Mouse (Mus musculus) spleen, postnatal 4 days (tissue): ENCODE measurements around the gene Vps26a.
"Not testable (repeated sequence)": the region's sequence is repeated elsewhere in the genome, so short reads cannot be mapped to it uniquely, and the experiment has no call there.

Experiments used
- DNase-seq, 2 experiments: peaks; one replicate each; pipeline ENCODE4 v3.0.0; 2022; ENCODE audit warnings: low spot score in 2 of 2

The Vps26a gene

GRCm38 (mm10) chr10:62500916-62501615 is 14.5 kb upstream of the Vps26a start:
- DNase-seq = no peak

- DNase-seq = peak; percentile 68 to 83
Measured at GRCm38 (mm10) chr10:62500088-62500915, 13.7 kb upstream of the Vps26a start.

GRCm38 (mm10) chr10:62491681-62492080 is 5.1 kb upstream of the Vps26a start:
- peak in 1 of 2 experiments; percentile 46 for DNase-seq

- no peak for DNase-seq
Measured at GRCm38 (mm10) chr10:62488266-62488665, 1.7 kb upstream of the Vps26a start.

GRCm38 (mm10) chr10:62485878-62486582 is 575 bp downstream of the Vps26a start:
- no peak for DNase-seq

- DNase-seq = no peak
Measured at GRCm38 (mm10) chr10:62481108-62481852, 5.3 kb downstream of the Vps26a start.

GRCm38 (mm10) chr10:62476980-62477379 is 9.6 kb downstream of the Vps26a start:
- no peak for DNase-seq

- no peak for DNase-seq
Measured at GRCm38 (mm10) chr10:62474944-62475343, 11.7 kb downstream of the Vps26a start.

- DNase-seq = no peak
Measured at GRCm38 (mm10) chr10:62471105-62471504, 15.5 kb downstream of the Vps26a start.

GRCm38 (mm10) chr10:62469736-62470135 is 16.9 kb downstream of the Vps26a start:
- no peak for DNase-seq

GRCm38 (mm10) chr10:62461321-62461720 is 25.3 kb downstream of the Vps26a start:
- DNase-seq = no peak

GRCm38 (mm10) chr10:62452001-62452400 is 34.6 kb downstream of the Vps26a start:
- DNase-seq = not testable (repeated sequence)

GRCm38 (mm10) chr10:62450280-62450640 is 36.3 kb downstream of the Vps26a start:
- no peak for DNase-seq

- DNase-seq = peak; percentile 86 to 96
Measured at GRCm38 (mm10) chr10:62449364-62450279, 37.0 kb downstream of the Vps26a start, which contains the start of the genes 4930507D05Rik and Supv3l1. TSS of gene 4930507D05Rik (plus strand) at chr10:62449489. TSS of gene Supv3l1 (minus strand) at chr10:62449738.

GRCm38 (mm10) chr10:62430427-62430826 is 56.2 kb downstream of the Vps26a start:
- no peak for DNase-seq

GRCm38 (mm10) chr10:62425081-62425871 is 61.3 kb downstream of the Vps26a start:
- no peak for DNase-seq

- no peak for DNase-seq
Measured at GRCm38 (mm10) chr10:62422255-62422654, 64.3 kb downstream of the Vps26a start, which contains the start of gene Hkdc1. TSS of gene Hkdc1 (minus strand) at chr10:62422491.

GRCm38 (mm10) chr10:62421127-62421526 is 65.5 kb downstream of the Vps26a start:
- no peak for DNase-seq

GRCm38 (mm10) chr10:62420399-62420798 is 66.2 kb downstream of the Vps26a start:
- DNase-seq = no peak

GRCm38 (mm10) chr10:62419422-62419821 is 67.2 kb downstream of the Vps26a start:
- no peak for DNase-seq
